Mouse (Mus musculus) thymus, adult 2 months (tissue): ENCODE measurements at regions not wholly inside any gene's neighbourhood (a gene's known extent, or its start where the extent isn't known, plus 50 kb on each side); places are given as distances from the start of the nearest gene placed in this dataset.

Source experiments
- CTCF ChIP-seq: fragments of 200-500 bp; IDR thresholded peaks from 2 replicates; pipeline ENCODE4 v1.5.1; 2012; ENCODE audit warnings: mild to moderate bottlenecking, control low read depth, low read length, moderate library complexity, borderline replicate concordance; ENCODE audit not compliant: control insufficient read depth, poor library complexity, insufficient read depth; ENCODE audit errors: extremely low read depth
- POLR2A ChIP-seq: fragments of 200-500 bp; IDR thresholded peaks from 2 replicates; pipeline ENCODE4 v1.6.1; 2012; ENCODE audit warnings: mild to moderate bottlenecking, low read length, control low read depth, moderate library complexity; ENCODE audit not compliant: control insufficient read depth, poor library complexity, insufficient read depth; ENCODE audit errors: extremely low read depth

DNA sequence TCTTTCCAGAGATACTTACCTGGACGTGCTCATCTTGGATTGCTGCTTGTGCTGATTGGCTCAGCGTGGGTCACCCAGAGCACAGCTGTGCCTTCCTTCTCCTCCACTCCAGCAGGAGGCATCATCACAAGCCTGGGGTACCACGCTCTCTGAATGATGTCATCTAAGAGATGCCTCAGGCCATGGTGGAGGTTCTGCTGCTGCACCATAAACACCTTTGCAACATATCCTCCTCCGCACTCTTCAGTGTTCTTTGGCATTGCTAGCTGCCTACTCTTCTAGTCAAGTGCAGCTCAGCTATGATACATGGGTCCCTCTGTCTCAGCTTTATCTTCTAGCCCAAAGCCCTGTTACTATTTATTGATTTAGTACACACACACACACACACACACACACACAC, 110.8 kb downstream of the Emp1 start:
- TF ChIP-seq POLR2A (no peak), CTCF (no peak)
